Mouse (Mus musculus): ENCODE data around the gene Lcmt1. TPM values are rescaled to one million over a fixed set of nuclear protein-coding genes. Genes with fewer than 3 reads are reported as not detected.

Gene Lcmt1
- polyA plus RNA-seq, 1 experiment from 2014 or later, result 33.4 TPM

DNA sequence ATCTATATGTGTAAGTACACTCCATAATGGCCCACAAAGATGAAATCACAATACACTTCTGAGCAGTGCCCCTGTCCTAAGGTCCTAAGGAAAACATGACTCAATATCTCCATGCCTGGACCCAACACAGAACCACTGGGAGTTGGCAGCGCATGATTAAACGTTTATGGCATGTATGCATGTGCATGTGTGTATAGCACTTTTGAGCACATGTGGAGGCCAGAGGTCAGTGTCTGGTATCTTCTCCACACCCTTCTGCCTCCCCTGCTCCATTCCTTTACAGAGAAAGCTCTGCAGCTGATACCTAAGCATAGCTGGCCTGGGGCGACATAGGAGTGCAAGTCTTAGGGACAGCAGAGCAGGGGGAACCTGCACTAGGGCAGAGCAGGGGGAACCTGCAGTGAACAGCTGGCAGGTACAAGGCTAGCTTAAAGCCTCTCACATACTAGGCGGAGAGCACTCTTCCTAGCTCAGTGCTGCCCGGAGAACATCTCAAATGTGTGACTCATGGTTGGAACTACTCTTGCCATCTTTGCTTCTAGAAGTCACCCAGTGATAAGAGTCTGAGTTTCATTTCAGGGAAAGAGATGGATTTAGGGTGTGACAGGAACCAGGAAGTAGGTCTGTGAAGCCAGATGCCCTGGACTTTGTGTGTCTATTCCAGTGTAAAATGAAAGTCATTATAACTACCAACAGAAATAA, 25.4 kb upstream of the Lcmt1 start:
- Histone ChIP-seq H3K4me1 (peaks cover 77% of the 10 kb centered on the region), H3K4me3 (no peak overlapping the region), H3K9me3 (replicated peaks) (no peaks in the 10 kb centered on the region), H3K4me2 (no peak overlapping the region), H3K36me3 (no peaks in the 10 kb centered on the region; the same call in 1 of the 2 replicates), H3K27me3 (replicated peaks) (no peaks in the 10 kb centered on the region), H3K9ac (no peak overlapping the region), H3K27ac (no peak overlapping the region)
- ATAC-seq, result peak; percentile 15; the same call in 1 of the 2 replicates
- 81% methylated on average over 5 of the region's 5 CpGs for WGBS (ENCODE audit: insufficient replicate concordance)

GRCm38 (mm10) chr7:123345041-123345544, 24.5 kb upstream of the Lcmt1 start:
- Histone ChIP-seq H3K9ac (no peak overlapping the region), H3K4me2 (no peak overlapping the region), H3K36me3 (no peaks in the 10 kb centered on the region; the same call in 1 of the 2 replicates), H3K27ac (no peak overlapping the region), H3K4me1 (peaks cover 83% of the 10 kb centered on the region), H3K27me3 (replicated peaks) (no peaks in the 10 kb centered on the region), H3K4me3 (no peak overlapping the region), H3K9me3 (replicated peaks) (no peaks in the 10 kb centered on the region)
- 73% methylated on average over 3 of the region's 3 CpGs for WGBS (ENCODE audit: insufficient replicate concordance)
- no peak for ATAC-seq

DNA sequence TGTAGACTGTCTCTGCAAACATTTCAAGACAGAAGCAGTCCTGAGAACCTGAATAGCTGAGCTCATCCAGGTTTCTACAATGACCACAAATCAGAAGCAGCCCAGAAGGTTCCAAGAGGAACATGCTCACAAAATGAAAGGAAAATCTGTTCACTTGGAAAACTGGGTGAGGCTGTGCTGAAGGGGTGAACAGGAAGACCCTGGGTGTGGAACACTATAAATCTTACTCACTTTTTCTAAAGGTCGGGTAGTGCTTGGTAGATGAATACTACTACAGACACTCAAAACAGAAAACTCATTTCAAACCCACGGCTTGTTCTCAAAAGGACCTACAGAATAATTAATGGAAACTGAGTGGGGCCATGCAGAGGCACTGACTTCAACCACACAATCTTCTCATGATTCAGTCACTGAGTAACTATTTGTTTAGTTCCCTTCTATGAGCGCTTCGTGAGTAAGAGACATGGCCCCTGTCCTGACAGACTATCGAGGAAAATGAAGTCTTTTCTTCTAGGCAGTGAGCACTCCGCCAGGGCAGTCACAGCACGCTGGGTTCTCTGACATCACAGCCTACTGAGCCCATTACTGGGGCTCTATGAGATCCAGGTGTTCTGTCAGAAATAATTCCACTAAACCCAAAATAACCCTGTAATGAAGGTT, 22.8 kb upstream of the Lcmt1 start:
- H3K9ac ChIP-seq, result no peak overlapping the region
- H3K36me3 ChIP-seq, result 0 out of 2 replicates have a peak, but pooled peaks cover 3% of the 10 kb centered on the region
- no peaks in the 10 kb centered on the region for H3K9me3 ChIP-seq (replicated peaks)
- H3K27ac ChIP-seq, result no peak overlapping the region
- H3K4me1 ChIP-seq, result peaks cover 82% of the 10 kb centered on the region
- H3K4me2 ChIP-seq, result no peak overlapping the region
- H3K27me3 ChIP-seq (replicated peaks), result no peaks in the 10 kb centered on the region
- ATAC-seq, result no peak
- H3K4me3 ChIP-seq, result no peak overlapping the region
- 84% methylated on average over 7 of the region's 7 CpGs for WGBS (ENCODE audit: insufficient replicate concordance)

DNA sequence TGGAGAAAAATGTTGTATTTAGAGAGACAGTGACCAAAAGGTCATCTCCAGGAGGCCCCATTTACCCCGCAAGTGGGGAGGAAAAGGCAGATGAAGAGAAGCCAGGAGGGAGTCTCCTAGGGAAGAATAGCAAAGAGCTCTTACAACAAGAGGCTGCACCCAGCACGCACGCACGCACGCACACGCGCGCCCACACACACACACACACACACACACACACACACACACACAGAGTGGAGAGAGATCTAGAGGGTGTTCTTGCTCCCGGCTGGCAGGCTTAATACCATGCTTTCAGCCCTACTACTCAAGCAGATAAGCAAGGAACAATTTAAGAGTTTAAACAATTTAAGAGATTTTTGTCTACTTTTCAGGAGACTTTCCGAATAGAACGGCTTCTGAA, 19.8 kb upstream of the Lcmt1 start:
- WGBS (ENCODE audit: insufficient replicate concordance), result 72% methylated on average over 11 of the region's 11 CpGs
- H3K4me1 ChIP-seq, result peaks cover 88% of the 10 kb centered on the region
- no peak overlapping the region for H3K4me2 ChIP-seq
- H3K4me3 ChIP-seq, result no peak overlapping the region
- H3K9ac ChIP-seq, result no peak overlapping the region
- peak overlapping the region; percentile 8; the same call in 1 of the 2 replicates for H3K27ac ChIP-seq
- no peak for ATAC-seq
- 0 out of 2 replicates have a peak, but pooled peaks cover 3% of the 10 kb centered on the region for H3K36me3 ChIP-seq
- no peaks in the 10 kb centered on the region for H3K27me3 ChIP-seq (replicated peaks)
- H3K9me3 ChIP-seq (replicated peaks), result no peaks in the 10 kb centered on the region

- Histone ChIP-seq H3K9me3 (replicated peaks) (no peaks in the 10 kb centered on the region), H3K27me3 (replicated peaks) (no peaks in the 10 kb centered on the region), H3K27ac (no peak overlapping the region), H3K4me3 (no peak overlapping the region), H3K36me3 (0 out of 2 replicates have a peak, but pooled peaks cover 3% of the 10 kb centered on the region), H3K9ac (no peak overlapping the region), H3K4me2 (no peak overlapping the region), H3K4me1 (peaks cover 88% of the 10 kb centered on the region)
- no peak for ATAC-seq
- 83% methylated on average over 2 of the region's 2 CpGs for WGBS (ENCODE audit: insufficient replicate concordance)
Measured at GRCm38 (mm10) chr7:123350243-123350642, 19.3 kb upstream of the Lcmt1 start.

DNA sequence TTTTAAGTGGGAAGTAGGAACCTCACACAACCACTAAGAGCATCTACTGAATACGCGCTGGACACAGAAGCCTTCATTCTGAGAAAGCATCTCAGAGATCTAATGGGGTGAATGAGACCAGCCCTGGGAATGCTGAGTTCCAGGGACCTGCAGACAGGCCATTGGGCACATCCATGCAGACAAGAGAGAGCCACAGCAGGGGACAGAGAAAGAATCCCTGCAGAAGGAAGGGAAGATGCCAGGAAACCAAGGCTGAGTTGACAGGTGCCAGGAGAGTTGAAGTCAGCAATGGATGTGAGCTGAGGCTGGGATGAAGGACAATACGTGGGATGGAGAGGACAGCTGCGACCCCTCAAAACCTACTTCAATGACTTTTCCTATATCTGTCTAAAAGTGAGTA, 16.5 kb upstream of the Lcmt1 start:
- H3K4me3 ChIP-seq, result no peak overlapping the region
- H3K9me3 ChIP-seq (replicated peaks), result no peaks in the 10 kb centered on the region
- peaks cover 15% of the 10 kb centered on the region for H3K36me3 ChIP-seq
- H3K27ac ChIP-seq, result peak overlapping the region; percentile 83
- 89% methylated on average over 4 of the region's 4 CpGs for WGBS (ENCODE audit: insufficient replicate concordance)
- ATAC-seq, result no peak
- H3K9ac ChIP-seq, result peak overlapping the region; percentile 56
- H3K4me2 ChIP-seq, result peak overlapping the region; percentile 72
- H3K27me3 ChIP-seq (replicated peaks), result no peaks in the 10 kb centered on the region
- peaks cover 96% of the 10 kb centered on the region for H3K4me1 ChIP-seq

- Histone ChIP-seq H3K27me3 (replicated peaks) (no peaks in the 10 kb centered on the region), H3K4me1 (peaks cover 95% of the 10 kb centered on the region), H3K4me2 (peak overlapping the region; percentile 72), H3K4me3 (peak overlapping the region; percentile 31), H3K9me3 (replicated peaks) (no peaks in the 10 kb centered on the region), H3K27ac (peak overlapping the region; percentile 88), H3K9ac (peak overlapping the region; percentile 65), H3K36me3 (peaks cover 15% of the 10 kb centered on the region)
- ATAC-seq, result peak; percentile 92
- WGBS (ENCODE audit: insufficient replicate concordance), result 15% methylated on average over 5 of the region's 5 CpGs
Measured at GRCm38 (mm10) chr7:123353879-123354278, 15.7 kb upstream of the Lcmt1 start.

DNA sequence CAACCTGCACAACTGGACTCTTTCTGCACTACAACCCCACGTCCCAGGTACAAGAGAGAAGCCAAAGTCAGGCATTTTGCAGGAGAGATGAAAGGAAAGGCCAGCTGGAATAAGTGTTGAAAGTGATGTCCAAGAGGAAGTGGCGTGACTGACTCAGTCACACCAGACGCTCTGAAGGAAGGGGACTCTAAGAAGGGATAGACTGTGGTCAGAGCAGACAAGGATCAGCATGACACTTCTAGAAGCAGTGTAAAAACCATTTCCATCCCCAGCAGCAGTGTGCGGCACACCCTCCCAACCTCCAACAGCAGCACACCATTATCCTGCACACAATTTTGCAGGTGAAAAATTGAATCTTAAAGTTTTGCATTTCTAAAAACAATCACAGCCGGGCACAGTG, 15.2 kb upstream of the Lcmt1 start:
- peaks cover 95% of the 10 kb centered on the region for H3K4me1 ChIP-seq
- peak overlapping the region; percentile 88 for H3K27ac ChIP-seq
- H3K9me3 ChIP-seq (replicated peaks), result no peaks in the 10 kb centered on the region
- peak overlapping the region; percentile 31 for H3K4me3 ChIP-seq
- 42% methylated on average over 5 of the region's 5 CpGs for WGBS (ENCODE audit: insufficient replicate concordance)
- H3K9ac ChIP-seq, result peak overlapping the region; percentile 65
- no peak for ATAC-seq
- H3K4me2 ChIP-seq, result peak overlapping the region; percentile 72
- no peaks in the 10 kb centered on the region for H3K27me3 ChIP-seq (replicated peaks)
- H3K36me3 ChIP-seq, result peaks cover 15% of the 10 kb centered on the region

DNA sequence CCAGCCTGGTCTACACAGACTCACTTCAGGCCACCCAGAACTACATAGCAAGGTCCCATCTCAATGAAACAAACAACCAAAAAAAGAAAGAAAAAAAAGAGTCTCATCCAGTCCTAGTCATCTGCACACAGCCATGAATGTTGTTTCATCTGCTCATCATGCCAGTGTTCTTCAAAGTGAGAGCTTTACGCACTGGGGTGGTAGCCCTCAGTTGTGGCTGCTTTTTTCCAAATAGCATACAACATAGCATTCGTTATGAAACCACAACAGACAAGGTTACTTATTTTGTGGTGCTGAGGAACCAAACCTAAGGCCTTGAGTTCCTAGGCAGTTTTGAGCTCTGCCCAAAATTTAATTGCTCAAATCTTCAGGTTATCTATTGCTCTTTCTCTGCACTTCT, 14.7 kb upstream of the Lcmt1 start:
- H3K9ac ChIP-seq, result peak overlapping the region; percentile 65
- H3K36me3 ChIP-seq, result peaks cover 15% of the 10 kb centered on the region
- H3K9me3 ChIP-seq (replicated peaks), result no peaks in the 10 kb centered on the region
- H3K27ac ChIP-seq, result peak overlapping the region; percentile 88
- H3K27me3 ChIP-seq (replicated peaks), result no peaks in the 10 kb centered on the region
- H3K4me3 ChIP-seq, result peak overlapping the region; percentile 31; the same call in 1 of the 2 replicates
- ATAC-seq, result no peak
- peak overlapping the region; percentile 72 for H3K4me2 ChIP-seq
- 68% methylated on average over 2 of the region's 2 CpGs for WGBS (ENCODE audit: insufficient replicate concordance)
- H3K4me1 ChIP-seq, result peaks cover 95% of the 10 kb centered on the region

- peak overlapping the region; percentile 12; the same call in 1 of the 2 replicates for H3K9ac ChIP-seq
- peak overlapping the region; percentile 72; the same call in 1 of the 2 replicates for H3K4me2 ChIP-seq
- 70% methylated on average over 3 of the region's 3 CpGs for WGBS (ENCODE audit: insufficient replicate concordance)
- H3K36me3 ChIP-seq, result peaks cover 17% of the 10 kb centered on the region
- ATAC-seq, result no peak
- no peaks in the 10 kb centered on the region for H3K9me3 ChIP-seq (replicated peaks)
- no peak overlapping the region for H3K4me3 ChIP-seq
- H3K27ac ChIP-seq, result peak overlapping the region; percentile 88
- peaks cover 95% of the 10 kb centered on the region for H3K4me1 ChIP-seq
- H3K27me3 ChIP-seq (replicated peaks), result no peaks in the 10 kb centered on the region
Measured at GRCm38 (mm10) chr7:123356158-123356557, 13.4 kb upstream of the Lcmt1 start.

- H3K4me2 ChIP-seq, result no peak overlapping the region
- H3K9me3 ChIP-seq (replicated peaks), result no peaks in the 10 kb centered on the region
- peaks cover 32% of the 10 kb centered on the region for H3K36me3 ChIP-seq
- peaks cover 91% of the 10 kb centered on the region for H3K4me1 ChIP-seq
- 85% methylated on average over 7 of the region's 7 CpGs for WGBS (ENCODE audit: insufficient replicate concordance)
- no peaks in the 10 kb centered on the region for H3K27me3 ChIP-seq (replicated peaks)
- H3K27ac ChIP-seq, result no peak overlapping the region
- no peak overlapping the region for H3K9ac ChIP-seq
- no peak for ATAC-seq
- no peak overlapping the region for H3K4me3 ChIP-seq
Measured at GRCm38 (mm10) chr7:123359101-123359500, 10.5 kb upstream of the Lcmt1 start.

GRCm38 (mm10) chr7:123360185-123360584, 9.4 kb upstream of the Lcmt1 start:
- Histone ChIP-seq H3K27ac (peak overlapping the region; percentile 30; the same call in 1 of the 2 replicates), H3K4me3 (no peak overlapping the region), H3K27me3 (replicated peaks) (no peaks in the 10 kb centered on the region), H3K9ac (no peak overlapping the region; the same call in 1 of the 2 replicates), H3K4me1 (peaks cover 91% of the 10 kb centered on the region), H3K4me2 (no peak overlapping the region), H3K9me3 (replicated peaks) (no peaks in the 10 kb centered on the region), H3K36me3 (peaks cover 38% of the 10 kb centered on the region)
- WGBS (ENCODE audit: insufficient replicate concordance), result 74% methylated on average over 5 of the region's 5 CpGs
- ATAC-seq, result no peak
